Mouse (Mus musculus): Measurements from ENCODE around the gene 1110025L11Rik. TPM values are rescaled to one million over a fixed set of nuclear protein-coding genes. Genes with fewer than 3 reads are reported as not detected.

The 1110025L11Rik gene
- polyA plus RNA-seq (2015; fragmentation: Nextera tagmentation; extraction: Ambion mirVana) = not detected in 2 replicates

DNA sequence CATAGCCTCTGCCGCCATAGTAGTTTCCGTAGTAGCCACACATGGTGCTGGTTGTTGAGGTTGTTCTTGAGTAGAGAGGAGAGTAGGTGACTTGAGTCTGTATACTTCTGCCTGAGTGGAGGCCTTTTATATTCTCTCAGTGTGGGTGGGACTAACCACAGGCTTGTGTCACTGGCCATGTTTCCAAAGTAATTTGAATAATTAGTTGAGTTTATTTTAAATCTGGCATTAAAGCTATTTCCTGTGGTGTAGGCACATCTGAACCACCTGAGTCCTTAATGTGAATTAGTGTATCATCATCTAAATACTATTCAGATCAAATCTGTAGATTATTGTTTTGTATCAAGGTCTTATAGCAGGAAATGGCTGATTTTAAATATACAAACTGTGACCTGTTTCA, at the start of gene 1110025L11Rik:
TSS of gene 1110025L11Rik (minus strand) at position 101 of the 400 bp plus-strand sequence.

DNA sequence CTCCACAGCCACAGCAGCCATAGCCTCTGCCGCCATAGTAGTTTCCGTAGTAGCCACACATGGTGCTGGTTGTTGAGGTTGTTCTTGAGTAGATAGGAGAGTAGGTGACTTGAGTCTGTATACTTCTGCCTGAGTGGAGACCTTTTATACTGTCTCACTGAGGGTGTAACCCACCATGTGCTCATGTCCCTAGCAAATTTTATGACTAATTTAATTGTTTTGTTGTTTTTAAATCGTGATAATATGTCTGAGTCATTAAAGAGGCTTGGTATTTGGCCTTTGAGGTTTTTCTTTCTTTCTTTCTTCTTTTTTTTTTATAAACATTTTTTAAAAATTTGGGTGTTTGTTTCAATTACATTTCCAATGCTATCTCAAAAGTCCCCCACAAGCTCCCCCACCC, 16.0 kb downstream of the 1110025L11Rik start, which contains the start of gene Krtap6-5:
TSS of gene Krtap6-5 (minus strand) at position 101 of the 400 bp plus-strand sequence.

DNA sequence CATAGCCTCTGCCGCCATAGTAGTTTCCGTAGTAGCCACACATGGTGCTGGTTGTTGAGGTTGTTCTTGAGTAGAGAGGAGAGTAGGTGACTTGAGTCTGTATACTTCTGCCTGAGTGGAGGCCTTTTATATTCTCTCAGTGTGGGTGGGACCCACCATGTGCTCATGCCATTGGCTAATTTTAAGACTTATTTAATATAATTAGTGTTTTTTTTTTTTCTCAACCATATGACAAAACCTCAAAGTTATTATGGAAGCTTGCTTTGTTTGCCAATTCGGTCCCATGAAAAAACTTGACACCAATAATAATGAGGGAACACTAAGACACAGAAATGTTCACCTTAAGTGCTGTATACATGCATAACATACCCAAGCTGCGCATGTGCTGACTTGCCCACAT, 22.4 kb downstream of the 1110025L11Rik start, which contains the start of gene Gm10228:
TSS of gene Gm10228 (minus strand) at position 101 of the 400 bp plus-strand sequence.

DNA sequence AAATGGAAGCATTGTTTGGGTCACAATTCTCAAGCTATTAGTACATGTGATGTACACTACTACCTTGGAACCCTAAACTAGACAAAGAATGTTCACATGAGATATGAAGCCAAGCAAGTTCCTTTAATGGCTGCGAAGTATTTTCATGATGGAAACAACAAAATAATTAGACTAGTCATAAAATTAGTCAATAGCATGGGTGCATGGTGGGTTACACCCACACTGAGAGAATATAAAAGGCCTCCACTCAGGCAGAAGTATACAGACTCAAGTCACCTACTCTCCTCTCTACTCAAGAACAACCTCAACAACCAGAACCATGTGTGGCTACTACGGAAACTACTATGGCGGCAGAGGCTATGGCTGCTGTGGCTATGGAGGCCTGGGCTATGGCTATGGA, 32.4 kb downstream of the 1110025L11Rik start, which contains the start of gene Krtap6-1:
TSS of gene Krtap6-1 (plus strand) at position 301 of the 400 bp plus-strand sequence.

DNA sequence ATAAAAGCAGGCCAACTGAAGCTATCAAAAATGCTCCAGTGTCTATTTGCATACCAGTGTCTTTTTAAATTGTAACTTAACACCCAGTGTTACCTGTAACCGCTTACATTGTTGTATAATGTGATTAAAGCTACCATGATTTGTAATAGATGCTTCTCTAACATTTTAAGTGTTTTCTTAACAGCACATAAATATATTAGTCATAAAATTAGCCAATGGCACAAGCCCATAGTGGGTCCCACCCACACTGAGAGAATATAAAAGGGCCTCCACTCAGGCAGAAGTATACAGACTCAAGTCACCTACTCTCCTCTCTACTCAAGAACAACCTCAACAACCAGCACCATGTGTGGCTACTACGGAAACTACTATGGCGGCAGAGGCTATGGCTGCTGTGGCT, 48.8 kb downstream of the 1110025L11Rik start, which contains the start of gene Gm10229:
TSS of gene Gm10229 (plus strand) at position 301 of the 400 bp plus-strand sequence.

Other genes with a start within 250 kb of the 1110025L11Rik start
- not detected in 2 replicates for gene Krtap15, start 243.8 kb downstream of the 1110025L11Rik start, polyA plus RNA-seq (2015; fragmentation: Nextera tagmentation; extraction: Ambion mirVana)
- not detected in 2 replicates for gene Krtap14, start 237.9 kb downstream of the 1110025L11Rik start, polyA plus RNA-seq (2015; fragmentation: Nextera tagmentation; extraction: Ambion mirVana)
- not detected in 2 replicates for gene Krtap19-1, start 194.6 kb downstream of the 1110025L11Rik start, polyA plus RNA-seq (2015; fragmentation: Nextera tagmentation; extraction: Ambion mirVana)
- gene Krtap19-2, start 189.7 kb downstream of the 1110025L11Rik start, polyA plus RNA-seq (2015; fragmentation: Nextera tagmentation; extraction: Ambion mirVana) = not detected in 2 replicates
- gene Krtap19-3, start 186.0 kb downstream of the 1110025L11Rik start, polyA plus RNA-seq (2015; fragmentation: Nextera tagmentation; extraction: Ambion mirVana) = not detected in 2 replicates
- gene Krtap19-4, start 178.9 kb downstream of the 1110025L11Rik start, polyA plus RNA-seq (2015; fragmentation: Nextera tagmentation; extraction: Ambion mirVana) = not detected in 2 replicates
- not detected in 2 replicates for gene Krtap19-5, start 167.5 kb downstream of the 1110025L11Rik start, polyA plus RNA-seq (2015; fragmentation: Nextera tagmentation; extraction: Ambion mirVana)
- gene Krtap19-9b, start 131.7 kb downstream of the 1110025L11Rik start, polyA plus RNA-seq (2015; fragmentation: Nextera tagmentation; extraction: Ambion mirVana) = not detected in 2 replicates
- gene Krtap16-3, start 101.1 kb downstream of the 1110025L11Rik start, polyA plus RNA-seq (2015; fragmentation: Nextera tagmentation; extraction: Ambion mirVana) = not detected in 2 replicates
- gene Krtap22-2, start 53.2 kb downstream of the 1110025L11Rik start, polyA plus RNA-seq (2015; fragmentation: Nextera tagmentation; extraction: Ambion mirVana) = not detected in 2 replicates
- gene Gm10229, start 48.7 kb downstream of the 1110025L11Rik start, polyA plus RNA-seq (2015; fragmentation: Nextera tagmentation; extraction: Ambion mirVana) = not detected in 2 replicates
- gene Krtap6-1, start 32.3 kb downstream of the 1110025L11Rik start, polyA plus RNA-seq (2015; fragmentation: Nextera tagmentation; extraction: Ambion mirVana) = not detected in 2 replicates
- not detected in 2 replicates for gene Gm10228, start 22.5 kb downstream of the 1110025L11Rik start, polyA plus RNA-seq (2015; fragmentation: Nextera tagmentation; extraction: Ambion mirVana)
- gene Krtap6-5, start 16.1 kb downstream of the 1110025L11Rik start, polyA plus RNA-seq (2015; fragmentation: Nextera tagmentation; extraction: Ambion mirVana) = not detected in 2 replicates
- not detected in 2 replicates for gene Krtap6-3, start 20.0 kb upstream of the 1110025L11Rik start, polyA plus RNA-seq (2015; fragmentation: Nextera tagmentation; extraction: Ambion mirVana)
- not detected in 2 replicates for gene Gm6358, start 76.8 kb upstream of the 1110025L11Rik start, polyA plus RNA-seq (2015; fragmentation: Nextera tagmentation; extraction: Ambion mirVana)
- gene Gm10061, start 87.1 kb upstream of the 1110025L11Rik start, polyA plus RNA-seq (2015; fragmentation: Nextera tagmentation; extraction: Ambion mirVana) = not detected in 2 replicates
- not detected in 2 replicates for gene Gm9789, start 94.0 kb upstream of the 1110025L11Rik start, polyA plus RNA-seq (2015; fragmentation: Nextera tagmentation; extraction: Ambion mirVana)
- not detected in 2 replicates for gene Gm7735, start 105.5 kb upstream of the 1110025L11Rik start, polyA plus RNA-seq (2015; fragmentation: Nextera tagmentation; extraction: Ambion mirVana)
- gene 1110057P08Rik, start 110.7 kb upstream of the 1110025L11Rik start, polyA plus RNA-seq (2015; fragmentation: Nextera tagmentation; extraction: Ambion mirVana) = not detected in 2 replicates
- gene Krtap20-2, start 141.9 kb upstream of the 1110025L11Rik start, polyA plus RNA-seq (2015; fragmentation: Nextera tagmentation; extraction: Ambion mirVana) = not detected in 2 replicates